Comparison of ENCODE assay signal across 8 mouse cellular contexts in the genomic region with DNA sequence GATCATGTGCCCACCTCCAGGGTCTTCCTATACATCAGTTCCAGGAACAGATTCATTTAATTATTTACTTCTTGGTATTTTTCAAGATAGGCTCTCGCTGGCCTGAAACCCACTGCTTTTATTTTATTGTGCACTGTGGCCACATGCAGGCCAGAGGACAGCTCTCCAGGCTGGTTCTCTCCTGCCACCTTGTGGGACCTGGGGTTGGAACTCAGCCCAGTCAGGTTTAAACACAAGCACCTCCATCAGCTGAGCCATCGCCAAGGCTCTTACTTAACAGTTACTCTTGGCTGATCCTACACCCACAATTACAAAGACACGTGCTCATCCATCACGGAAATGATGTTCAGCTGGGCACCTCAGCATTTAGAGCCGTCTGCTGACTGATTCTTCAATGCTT. TPM values are rescaled to one million over a fixed set of nuclear protein-coding genes. Genes with fewer than 3 reads are reported as not detected.
DNase-seq lines count a peak whose midpoint lies in the region.

No protein-coding gene starts in this region.

- peak; percentile 23 for DNase-seq in left cerebral cortex, postnatal 4 days
- no peak for DNase-seq in left cerebral cortex, postnatal 14 days (ENCODE audit: low spot score in 2 of 2)
- peak; percentile 37 for DNase-seq in adrenal gland, postnatal 25 days
- DNase-seq in fibroblast of lung, adult 2 months (ENCODE audit: low read depth) = peak; percentile 53
- DNase-seq in lung, postnatal 14 days = peak; percentile 75
- no peak for DNase-seq in layer of hippocampus, postnatal 25 days (ENCODE audit: extremely low spot score in 1 of 2, low spot score in 1 of 2)
- no peak for DNase-seq in layer of hippocampus, postnatal 14 days (ENCODE audit: low spot score in 2 of 2)
- no peak for DNase-seq in gastrocnemius, postnatal 25 days

- intact Hi-C loops in left cerebral cortex, postnatal 4 days (cut with DNase I) = no loop called here
- intact Hi-C loops in left cerebral cortex, postnatal 14 days (cut with DNase I) = loop anchor here (10.0 kb wide), 1 partner anchor 54 kb away; no protein-coding TSS in a partner anchor

RNA-seq across cellular contexts. Expression of a gene that starts 13.6 kb away (rescaled TPM):
- total RNA-seq in left cerebral cortex, postnatal 4 days (2021) = under 1 TPM in 1 of 2 experiments, not detected in 1; 0.34 TPM
- total RNA-seq in left cerebral cortex, postnatal 14 days (2021) = under 1 TPM in 1 of 2 experiments, not detected in 1; 0.37 TPM
- total RNA-seq in adrenal gland, postnatal 25 days (2021) = not detected in 2 replicates
- under 1 TPM; 0.23 to 0.32 TPM for total RNA-seq in layer of hippocampus, postnatal 25 days (2021)
- not detected for total RNA-seq in layer of hippocampus, postnatal 14 days (2021)
- total RNA-seq in gastrocnemius, postnatal 25 days (2021) = under 1 TPM in 1 of 2 experiments, not detected in 1; 0.29 TPM

RNA-seq across cellular contexts. Expression of a gene that starts 17.2 kb away (rescaled TPM):
- 1 to 10 TPM; 6.0 to 6.5 TPM for total RNA-seq in left cerebral cortex, postnatal 4 days (2021)
- total RNA-seq in left cerebral cortex, postnatal 14 days (2021) = 10 to 100 TPM; 16.5 to 17.7 TPM
- total RNA-seq in adrenal gland, postnatal 25 days (2021) = 76.6 and 111 TPM in 2 replicates
- total RNA-seq in layer of hippocampus, postnatal 25 days (2021) = 10 to 100 TPM; 31.0 to 35.0 TPM
- 10 to 100 TPM; 22.3 to 26.8 TPM for total RNA-seq in layer of hippocampus, postnatal 14 days (2021)
- 10 to 100 TPM; 29.5 to 37.9 TPM for total RNA-seq in gastrocnemius, postnatal 25 days (2021)

RNA-seq across cellular contexts. Expression of a gene that starts 31.8 kb away (rescaled TPM):
- total RNA-seq in left cerebral cortex, postnatal 4 days (2021) = not detected
- not detected for total RNA-seq in left cerebral cortex, postnatal 14 days (2021)
- total RNA-seq in adrenal gland, postnatal 25 days (2021) = 0.64 TPM in 1 of 2 replicates, not detected in the other
- not detected for total RNA-seq in layer of hippocampus, postnatal 25 days (2021)
- total RNA-seq in layer of hippocampus, postnatal 14 days (2021) = not detected
- total RNA-seq in gastrocnemius, postnatal 25 days (2021) = not detected

RNA-seq across cellular contexts. Expression of a gene that starts 31.9 kb away (rescaled TPM):
- total RNA-seq in left cerebral cortex, postnatal 4 days (2021) = under 1 TPM; 0.24 to 0.38 TPM
- under 1 TPM in 1 of 2 experiments, not detected in 1; 0.20 TPM for total RNA-seq in left cerebral cortex, postnatal 14 days (2021)
- 1.0 and 2.4 TPM in 2 replicates for total RNA-seq in adrenal gland, postnatal 25 days (2021)
- under 1 TPM; 0.31 to 0.79 TPM for total RNA-seq in layer of hippocampus, postnatal 25 days (2021)
- total RNA-seq in layer of hippocampus, postnatal 14 days (2021) = under 1 TPM; 0.37 to 0.55 TPM
- total RNA-seq in gastrocnemius, postnatal 25 days (2021) = under 1 TPM; 0.67 to 0.86 TPM

RNA-seq across cellular contexts. Expression of a gene that starts 40.5 kb away (rescaled TPM):
- not detected for total RNA-seq in left cerebral cortex, postnatal 4 days (2021)
- not detected for total RNA-seq in left cerebral cortex, postnatal 14 days (2021)
- total RNA-seq in adrenal gland, postnatal 25 days (2021) = not detected in 2 replicates
- total RNA-seq in layer of hippocampus, postnatal 25 days (2021) = not detected
- not detected for total RNA-seq in layer of hippocampus, postnatal 14 days (2021)
- total RNA-seq in gastrocnemius, postnatal 25 days (2021) = not detected

Comparison
In these comparisons a context has a peak if more than half of its experiments do, and no peak if none do; other contexts are left out.
1. DNase-seq: peak in left cerebral cortex, postnatal 4 days (single experiment), adrenal gland, postnatal 25 days (single experiment), fibroblast of lung, adult 2 months (single experiment) and lung, postnatal 14 days (single experiment); none in left cerebral cortex, postnatal 14 days (0 of 2), layer of hippocampus, postnatal 25 days (0 of 2), layer of hippocampus, postnatal 14 days (0 of 2) and gastrocnemius, postnatal 25 days (single experiment).